Mouse (Mus musculus): Measurements from ENCODE around the gene Pbxip1. TPM values are rescaled to one million over a fixed set of nuclear protein-coding genes. Genes with fewer than 3 reads are reported as not detected.

The Pbxip1 gene
- 29.8 and 30.1 TPM in 2 replicates for polyA plus RNA-seq (2016; fragmentation: Nextera tagmentation; extraction: Ambion mirVana)

GRCm38 (mm10) chr3:89436176-89437113 is at the start of gene Pbxip1:
Gene Pbxip1 (plus strand): TSS chr3:89436706.
- H3K9me3 ChIP-seq, result no peaks in the 10 kb centered on the region
- H3K9ac ChIP-seq, result peak within 1 kb of the TSS; percentile 60
- H3K4me3 ChIP-seq, result peak within 1 kb of the TSS; percentile 48
- no peaks in the 10 kb centered on the region for H3K27me3 ChIP-seq
- H3K36me3 ChIP-seq, result peaks cover 29% of the 10 kb centered on the region
- peak; percentile 80 for ATAC-seq (ENCODE audit: insufficient number of reproducible peaks, insufficient read depth, low FRiP score, low TSS enrichment)
- peaks cover 9% of the 10 kb centered on the region for H3K4me1 ChIP-seq
- H3K4me2 ChIP-seq (replicated peaks), result peak within 1 kb of the TSS; percentile 61
- 6% methylated on average over 16 of the region's 16 CpGs for WGBS
- peak within 1 kb of the TSS; percentile 80 for H3K27ac ChIP-seq

- H3K4me2 ChIP-seq (replicated peaks), result no peak overlapping the region
- no peaks in the 10 kb centered on the region for H3K36me3 ChIP-seq
- no peak overlapping the region for H3K9ac ChIP-seq
- no peak overlapping the region for H3K4me3 ChIP-seq
- H3K27me3 ChIP-seq, result peaks cover 21% of the 10 kb centered on the region
- H3K27ac ChIP-seq, result no peak overlapping the region
- H3K9me3 ChIP-seq, result no peaks in the 10 kb centered on the region
- ATAC-seq (ENCODE audit: insufficient number of reproducible peaks, insufficient read depth, low FRiP score, low TSS enrichment), result no peak
- H3K4me1 ChIP-seq, result peaks cover 46% of the 10 kb centered on the region
- WGBS, result 76% methylated on average over 11 of the region's 11 CpGs
Measured at GRCm38 (mm10) chr3:89387632-89388031, 48.9 kb upstream of the Pbxip1 start.

GRCm38 (mm10) chr3:89388134-89388881 is 48.2 kb upstream of the Pbxip1 start:
- Histone ChIP-seq H3K9ac (no peak overlapping the region), H3K4me2 (replicated peaks) (no peak overlapping the region), H3K36me3 (no peaks in the 10 kb centered on the region), H3K4me1 (peaks cover 52% of the 10 kb centered on the region), H3K9me3 (no peaks in the 10 kb centered on the region), H3K27ac (no peak overlapping the region), H3K4me3 (no peak overlapping the region), H3K27me3 (peaks cover 26% of the 10 kb centered on the region)
- WGBS, result 69% methylated on average over 11 of the region's 11 CpGs
- ATAC-seq (ENCODE audit: insufficient number of reproducible peaks, insufficient read depth, low FRiP score, low TSS enrichment), result no peak

- no peaks in the 10 kb centered on the region for H3K9me3 ChIP-seq
- WGBS, result 75% methylated on average over 5 of the region's 6 CpGs
- H3K4me1 ChIP-seq, result peaks cover 52% of the 10 kb centered on the region
- H3K27ac ChIP-seq, result no peak overlapping the region
- no peak overlapping the region for H3K9ac ChIP-seq
- no peaks in the 10 kb centered on the region for H3K36me3 ChIP-seq
- no peak overlapping the region for H3K4me2 ChIP-seq (replicated peaks)
- ATAC-seq (ENCODE audit: insufficient number of reproducible peaks, insufficient read depth, low FRiP score, low TSS enrichment), result no peak
- peaks cover 26% of the 10 kb centered on the region for H3K27me3 ChIP-seq
- no peak overlapping the region for H3K4me3 ChIP-seq
Measured at GRCm38 (mm10) chr3:89388901-89389740, 47.4 kb upstream of the Pbxip1 start.

GRCm38 (mm10) chr3:89390111-89390515 is 46.4 kb upstream of the Pbxip1 start:
- H3K9ac ChIP-seq, result no peak overlapping the region
- H3K4me1 ChIP-seq, result peaks cover 54% of the 10 kb centered on the region
- no peak for ATAC-seq (ENCODE audit: insufficient number of reproducible peaks, insufficient read depth, low FRiP score, low TSS enrichment)
- H3K27me3 ChIP-seq, result peaks cover 26% of the 10 kb centered on the region
- WGBS, result 68% methylated on average over 5 of the region's 5 CpGs
- no peak overlapping the region for H3K27ac ChIP-seq
- H3K36me3 ChIP-seq, result no peaks in the 10 kb centered on the region
- no peak overlapping the region for H3K4me3 ChIP-seq
- no peak overlapping the region; the same call in 1 of the 2 replicates for H3K4me2 ChIP-seq (replicated peaks)
- H3K9me3 ChIP-seq, result no peaks in the 10 kb centered on the region

GRCm38 (mm10) chr3:89390699-89391662 is 45.5 kb upstream of the Pbxip1 start:
- peak overlapping the region; percentile 97 for H3K4me2 ChIP-seq (replicated peaks)
- no peak overlapping the region for H3K27ac ChIP-seq
- 6% methylated on average over 19 of the region's 19 CpGs for WGBS
- ATAC-seq (ENCODE audit: insufficient number of reproducible peaks, insufficient read depth, low FRiP score, low TSS enrichment), result no peak
- H3K27me3 ChIP-seq, result peaks cover 26% of the 10 kb centered on the region
- H3K4me3 ChIP-seq, result peak overlapping the region; percentile 50
- no peaks in the 10 kb centered on the region for H3K9me3 ChIP-seq
- H3K9ac ChIP-seq, result peak overlapping the region; percentile 53
- H3K36me3 ChIP-seq, result no peaks in the 10 kb centered on the region
- H3K4me1 ChIP-seq, result peaks cover 60% of the 10 kb centered on the region

GRCm38 (mm10) chr3:89391663-89392511 is 44.6 kb upstream of the Pbxip1 start:
- Histone ChIP-seq H3K4me2 (replicated peaks) (peak overlapping the region; percentile 97), H3K9ac (peak overlapping the region; percentile 53), H3K9me3 (no peaks in the 10 kb centered on the region), H3K27me3 (peaks cover 26% of the 10 kb centered on the region), H3K4me1 (peaks cover 54% of the 10 kb centered on the region), H3K36me3 (no peaks in the 10 kb centered on the region), H3K27ac (no peak overlapping the region), H3K4me3 (peak overlapping the region; percentile 50)
- no peak for ATAC-seq (ENCODE audit: insufficient number of reproducible peaks, insufficient read depth, low FRiP score, low TSS enrichment)
- under 1% methylated on average over 56 of the region's 56 CpGs for WGBS

GRCm38 (mm10) chr3:89392871-89393311 is 43.6 kb upstream of the Pbxip1 start:
- no peak overlapping the region for H3K9ac ChIP-seq

GRCm38 (mm10) chr3:89393605-89394004 is 42.9 kb upstream of the Pbxip1 start:
- Histone ChIP-seq H3K4me2 (replicated peaks) (peak overlapping the region; percentile 97), H3K9me3 (no peaks in the 10 kb centered on the region), H3K4me3 (peak overlapping the region; percentile 50), H3K4me1 (peaks cover 46% of the 10 kb centered on the region), H3K36me3 (no peaks in the 10 kb centered on the region), H3K27me3 (peaks cover 26% of the 10 kb centered on the region), H3K27ac (peak overlapping the region; percentile 68; the same call in 1 of the 2 replicates), H3K9ac (peak overlapping the region; percentile 58; the same call in 1 of the 2 replicates)
- under 1% methylated on average over 15 of the region's 15 CpGs for WGBS
- ATAC-seq (ENCODE audit: insufficient number of reproducible peaks, insufficient read depth, low FRiP score, low TSS enrichment), result peak; percentile 94

More at GRCm38 (mm10) chr3:89392871-89393311, 43.6 kb upstream of the Pbxip1 start:
- Histone ChIP-seq H3K4me2 (replicated peaks) (peak overlapping the region; percentile 97), H3K36me3 (no peaks in the 10 kb centered on the region), H3K27me3 (peaks cover 26% of the 10 kb centered on the region), H3K4me1 (peaks cover 46% of the 10 kb centered on the region), H3K27ac (no peak overlapping the region), H3K9me3 (no peaks in the 10 kb centered on the region), H3K4me3 (peak overlapping the region; percentile 50)
- WGBS, result under 1% methylated on average over 17 of the region's 24 CpGs
- ATAC-seq (ENCODE audit: insufficient number of reproducible peaks, insufficient read depth, low FRiP score, low TSS enrichment), result no peak

Data from embryonic facial prominence, embryonic 12.5 days (tissue).